Mouse (Mus musculus): ENCODE results near the gene Ackr4. TPM values are rescaled to one million over a fixed set of nuclear protein-coding genes. Genes with fewer than 3 reads are reported as not detected.

Gene Ackr4
- total and polyA plus RNA-seq, 3 experiments: 0.10 to 0.27 TPM; not detected in 1

DNA sequence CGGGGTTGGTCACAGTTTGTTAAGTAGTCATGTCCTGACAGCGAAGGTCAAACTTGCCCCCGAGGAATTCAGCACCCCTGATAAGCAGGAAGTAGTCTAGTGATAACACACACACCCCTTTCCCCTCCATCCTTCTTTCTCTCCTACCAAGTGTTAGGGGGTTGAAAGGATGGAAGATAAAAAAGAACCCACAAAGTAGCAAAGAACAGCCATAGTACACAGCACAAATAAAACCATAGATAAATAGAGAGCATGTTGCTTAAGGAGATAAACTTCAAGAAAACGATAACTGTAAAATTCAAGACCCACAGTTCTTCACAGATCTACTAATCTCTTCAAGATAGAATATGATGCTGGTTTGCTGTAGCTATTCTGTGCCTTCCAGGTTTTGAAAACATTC is 56.5 kb downstream of the Ackr4 start (continued):
- TF ChIP-seq ZNF384 (IDR thresholded peaks at IDR 0.05; ENCODE audit: low read depth, low read length) (no peak), EP300 (IDR thresholded peaks at IDR 0.05; ENCODE audit: low read depth in 1 of 2, low read length in 2 of 2) (peak; percentile 74), MYB (IDR thresholded peaks at IDR 0.05; ENCODE audit: low read depth, low read length) (no peak), TCF12 (IDR thresholded peaks at IDR 0.05; ENCODE audit: low read depth, low read length) (peak; percentile 79), UBTF (IDR thresholded peaks at IDR 0.05; ENCODE audit: borderline replicate concordance, insufficient read depth, low read depth, low read length) (no peak), RCOR1 (IDR thresholded peaks at IDR 0.05; ENCODE audit: low read depth, low read length) (peak; percentile 80), CTCF (IDR thresholded peaks at IDR 0.05 in 2 of 3, conservative IDR thresholded peaks at IDR 0.05 in 1 of 3; ENCODE audit: control insufficient read depth in 1 of 3, insufficient read depth in 1 of 3, low read depth in 2 of 3, low read length in 3 of 3, poor library complexity in 1 of 3, severe bottlenecking in 1 of 3) (no peak), POLR2A (IDR thresholded peaks at IDR 0.05; ENCODE audit: control insufficient read depth in 1 of 2, insufficient read depth in 1 of 2, low read depth in 1 of 2, low read length in 2 of 2, poor library complexity in 1 of 2) (no peak), ZMIZ1 (IDR thresholded peaks at IDR 0.05; ENCODE audit: low read depth, low read length) (no peak), TBP (IDR thresholded peaks at IDR 0.05; ENCODE audit: low read depth, low read length) (no peak), TAL1 (IDR thresholded peaks at IDR 0.05; ENCODE audit: low read length) (no peak), USF1 (IDR thresholded peaks at IDR 0.05; ENCODE audit: low read depth, low read length) (no peak), MAX (IDR thresholded peaks at IDR 0.05; ENCODE audit: low read length) (no peak), MXI1 (IDR thresholded peaks at IDR 0.05; ENCODE audit: low read depth, low read length) (no peak), NELFE (IDR thresholded peaks at IDR 0.05; ENCODE audit: low read depth, low read length) (no peak)

DNA sequence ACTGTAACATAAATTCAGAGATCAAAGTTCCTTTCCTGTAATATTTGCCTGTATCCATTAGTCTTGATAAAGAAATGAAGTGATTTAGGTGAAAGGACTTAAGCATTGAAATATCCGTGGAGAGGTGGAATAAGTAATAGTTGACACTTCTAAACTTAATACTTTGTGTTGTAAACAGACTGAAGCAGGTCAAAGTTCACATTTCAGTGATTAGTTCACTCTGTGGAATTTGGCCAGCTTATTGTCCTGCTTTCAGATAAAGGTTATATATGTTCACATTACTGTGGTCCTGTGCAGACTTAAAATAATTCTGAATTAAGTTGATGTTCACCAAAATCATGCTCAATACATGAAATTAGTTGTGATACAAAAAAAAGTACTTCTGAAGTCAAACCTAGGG is 62.2 kb downstream of the Ackr4 start:
- Histone ChIP-seq H3K9ac (ENCODE audit: control insufficient read depth, low read depth, low read length, poor library complexity, severe bottlenecking) (no peak overlapping the region), H3K36me3 (ENCODE audit: control insufficient read depth in 1 of 2, insufficient read depth in 2 of 2, low read length in 2 of 2) (peaks cover 0 to 10% of the 10 kb centered on the region in 2 experiments; a peak in 1 of 4 replicates), H3K27me3 (ENCODE audit: control insufficient read depth in 1 of 2, insufficient read depth in 2 of 2, low read length in 2 of 2) (no peaks in the 10 kb centered on the region), H3K9me3 (replicated peaks; ENCODE audit: insufficient read depth, low read length) (no peaks in the 10 kb centered on the region), H3K4me3 (ENCODE audit: control insufficient read depth in 1 of 2, insufficient read depth in 1 of 2, low read depth in 2 of 2, low read length in 2 of 2) (0 out of 4 replicates have a peak overlapping the region, but pooled peaks of 1 of the 2 experiments have one; percentile 87), H3K27ac (ENCODE audit: control insufficient read depth, low read depth, low read length) (no peak overlapping the region), H3K79me2 (ENCODE audit: control insufficient read depth, insufficient read depth, low read length, poor library complexity) (peaks cover 17% of the 10 kb centered on the region), H3K4me1 (ENCODE audit: control insufficient read depth in 1 of 2, insufficient read depth in 2 of 2, low read length in 2 of 2) (peaks cover 0 to 6% of the 10 kb centered on the region in 2 experiments; a peak in 2 of 4 replicates)
- no peak for TF ChIP-seq ZKSCAN1 (IDR thresholded peaks at IDR 0.05; ENCODE audit: low read depth, low read length)
- DNase-seq (ENCODE audit: low read depth, low spot score): no peak

GRCm38 (mm10) chr9:104063244-104063961 is 63.3 kb downstream of the Ackr4 start, which contains the start of gene Acad11:
Acad11 (plus strand) TSS chr9:104063377.
- Histone ChIP-seq H3K79me2 (ENCODE audit: control insufficient read depth, insufficient read depth, low read length, poor library complexity) (peaks cover 17% of the 10 kb centered on the region), H3K4me3 (ENCODE audit: control insufficient read depth in 1 of 2, insufficient read depth in 1 of 2, low read depth in 2 of 2, low read length in 2 of 2) (peak within 1 kb of the TSS; percentile 87 to 90), H3K9ac (ENCODE audit: control insufficient read depth, low read depth, low read length, poor library complexity, severe bottlenecking) (peak within 1 kb of the TSS; percentile 88), H3K36me3 (ENCODE audit: control insufficient read depth in 1 of 2, insufficient read depth in 2 of 2, low read length in 2 of 2) (peaks cover 0 to 10% of the 10 kb centered on the region in 2 experiments; a peak in 1 of 4 replicates), H3K9me3 (replicated peaks; ENCODE audit: insufficient read depth, low read length) (no peaks in the 10 kb centered on the region), H3K27ac (ENCODE audit: control insufficient read depth, low read depth, low read length) (peak within 1 kb of the TSS; percentile 78), H3K27me3 (ENCODE audit: control insufficient read depth in 1 of 2, insufficient read depth in 2 of 2, low read length in 2 of 2) (no peaks in the 10 kb centered on the region), H3K4me1 (ENCODE audit: control insufficient read depth in 1 of 2, insufficient read depth in 2 of 2, low read length in 2 of 2) (peaks cover 0 to 6% of the 10 kb centered on the region in 2 experiments; a peak in 2 of 4 replicates)
- peak; percentile 94 for DNase-seq (ENCODE audit: low read depth, low spot score)
- TF ChIP-seq NRF1 (IDR thresholded peaks at IDR 0.05; ENCODE audit: insufficient read depth, low read depth, low read length, poor library complexity, severe bottlenecking) (peak; percentile 37; the same call in 1 of the 2 replicates), TAL1 (IDR thresholded peaks at IDR 0.05; ENCODE audit: low read length) (no peak), BHLHE40 (IDR thresholded peaks at IDR 0.05; ENCODE audit: borderline replicate concordance, low read depth, low read length) (no peak), ZKSCAN1 (IDR thresholded peaks at IDR 0.05; ENCODE audit: low read depth, low read length) (no peak), POLR2AphosphoS2 (IDR thresholded peaks at IDR 0.05; ENCODE audit: low read length) (no peak), ZNF384 (IDR thresholded peaks at IDR 0.05; ENCODE audit: low read depth, low read length) (peak; percentile 95), RCOR1 (IDR thresholded peaks at IDR 0.05; ENCODE audit: low read depth, low read length) (no peak), TBP (IDR thresholded peaks at IDR 0.05; ENCODE audit: low read depth, low read length) (peak; percentile 66; the same call in 1 of the 2 replicates), ZC3H11A (IDR thresholded peaks at IDR 0.05; ENCODE audit: low read depth, low read length) (no peak), E2F4 (IDR thresholded peaks at IDR 0.05; ENCODE audit: borderline replicate concordance, low read depth, low read length) (no peak), NELFE (IDR thresholded peaks at IDR 0.05; ENCODE audit: low read depth, low read length) (peak; percentile 74), KAT2A (conservative IDR thresholded peaks at IDR 0.05; ENCODE audit: low read depth, low read length) (no peak; the same call in 1 of the 2 replicates), CHD1 (IDR thresholded peaks at IDR 0.05; ENCODE audit: low read depth, low read length) (no peak), POLR2A (IDR thresholded peaks at IDR 0.05; ENCODE audit: control insufficient read depth in 1 of 2, insufficient read depth in 1 of 2, low read depth in 1 of 2, low read length in 2 of 2, poor library complexity in 1 of 2) (peak; percentile 53 to 69), ELF1 (IDR thresholded peaks at IDR 0.05; ENCODE audit: low read depth, low read length) (no peak), MEF2A (IDR thresholded peaks at IDR 0.05; ENCODE audit: extremely low read depth, insufficient replicate concordance, low read depth, low read length, poor library complexity, severe bottlenecking) (no peak), UBTF (IDR thresholded peaks at IDR 0.05; ENCODE audit: borderline replicate concordance, insufficient read depth, low read depth, low read length) (no peak)
